Mouse (Mus musculus): ENCODE results near the gene Cyb5r3.
A peak's percentile ranks its signal among the peaks of the same experiment; 100 is the strongest.

Cyb5r3 gene

DNA sequence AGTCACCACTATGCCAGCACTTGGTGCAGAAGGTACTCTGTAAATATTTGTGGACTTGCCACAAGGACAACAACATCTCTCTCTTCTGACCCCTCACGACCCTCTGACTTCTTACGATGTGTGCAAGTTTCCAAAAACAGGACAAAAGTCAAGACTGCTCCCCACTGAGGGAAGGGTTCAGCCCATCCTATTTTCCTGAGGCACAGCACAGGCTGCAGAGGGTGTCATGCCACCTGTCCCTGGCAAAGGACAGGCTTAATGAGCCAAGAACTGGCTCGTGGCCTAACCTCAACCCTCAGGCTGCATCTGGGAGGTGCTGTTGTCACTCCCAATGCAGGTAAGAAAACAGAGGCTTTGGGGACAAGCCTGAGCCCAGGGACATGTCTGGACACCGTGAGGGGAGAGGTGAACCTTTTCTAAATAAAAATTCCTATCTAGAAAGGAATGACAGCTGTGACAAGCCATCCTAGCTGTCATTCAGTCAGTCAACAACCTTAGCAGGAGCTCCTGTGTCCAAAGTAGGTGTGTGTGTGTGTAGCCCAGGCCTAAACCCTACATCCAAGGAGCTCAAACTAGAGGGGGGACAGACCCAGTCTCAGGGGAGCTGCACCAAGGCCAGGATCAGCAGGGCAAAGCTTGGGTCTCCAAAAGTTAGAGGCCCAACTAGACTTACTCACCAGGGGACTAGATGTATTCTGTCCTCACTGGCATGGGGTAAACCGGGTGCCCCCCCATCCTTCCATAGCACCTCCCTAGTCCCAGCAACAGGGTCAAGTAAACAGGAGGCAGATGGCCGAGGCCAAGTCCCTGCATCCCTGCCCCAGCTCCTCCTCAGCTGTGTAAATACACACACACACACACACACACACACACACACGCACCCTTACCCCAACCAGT is 3.3 kb downstream of the Cyb5r3 start:
- no peak for DNase-seq

DNA sequence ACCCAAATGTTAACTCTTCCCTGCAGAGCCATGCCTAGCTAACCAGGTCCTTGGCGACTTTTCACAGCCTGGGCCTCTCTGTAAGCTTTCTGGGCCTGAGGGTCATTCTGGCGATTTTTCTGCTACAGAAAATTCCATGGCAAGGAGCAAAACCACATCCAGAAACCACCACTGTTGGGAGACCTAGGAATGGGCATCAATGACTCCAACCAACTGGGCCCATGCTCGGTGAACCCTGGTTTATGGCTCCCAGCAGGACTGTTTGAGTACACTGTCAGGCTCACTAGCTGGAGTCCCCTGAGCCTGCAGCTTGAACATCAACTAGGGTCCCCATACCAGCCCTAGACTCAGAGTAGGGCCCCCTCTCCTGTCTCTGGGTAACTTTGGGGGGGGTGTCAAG is 4.1 kb downstream of the Cyb5r3 start:
- no peak for DNase-seq

DNA sequence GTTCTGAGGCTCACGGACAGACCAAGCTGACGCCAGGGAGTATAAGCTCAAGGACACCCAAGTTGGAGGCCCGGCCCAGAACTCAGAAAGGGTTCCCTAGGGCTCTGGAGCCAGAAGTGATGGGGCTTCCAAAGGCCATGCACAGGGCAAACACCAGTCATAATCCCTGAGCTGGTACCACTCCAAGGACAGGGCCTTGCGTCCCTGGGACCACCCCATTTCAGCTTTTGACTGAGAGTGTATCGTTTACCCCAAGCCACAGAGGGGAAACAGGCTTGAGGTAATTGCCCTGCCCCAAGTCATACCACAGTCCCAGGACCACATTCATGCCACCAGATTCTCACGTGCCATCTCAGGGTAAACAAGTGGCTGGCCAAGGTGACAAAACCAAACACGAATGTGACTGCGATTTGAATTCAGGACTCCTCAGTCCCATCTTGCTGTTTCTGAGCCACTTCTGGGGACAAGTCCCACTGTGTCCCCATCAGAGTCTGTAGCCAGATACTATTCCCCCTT is 4.8 kb downstream of the Cyb5r3 start:
- no peak for DNase-seq

DNA sequence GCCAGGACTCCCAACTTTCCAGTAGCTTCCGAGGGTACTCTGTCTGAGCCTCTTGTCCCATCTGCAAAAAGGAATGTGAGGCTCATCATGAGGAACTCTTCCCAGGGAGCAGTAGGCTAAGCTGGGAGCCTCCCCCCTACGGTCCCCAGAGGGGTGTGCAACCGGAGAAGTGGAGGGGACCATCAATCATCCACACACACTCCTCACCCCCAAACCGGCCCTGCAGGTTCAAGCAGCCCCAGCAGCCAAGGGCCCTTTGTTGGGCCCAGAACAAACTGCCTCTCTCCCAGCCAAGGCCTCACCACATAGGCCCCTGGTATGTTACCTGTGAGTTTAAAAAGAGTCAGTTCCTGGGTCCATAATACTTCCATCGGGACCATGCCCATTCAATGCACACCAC is 5.3 kb downstream of the Cyb5r3 start:
- DNase-seq: no peak

DNA sequence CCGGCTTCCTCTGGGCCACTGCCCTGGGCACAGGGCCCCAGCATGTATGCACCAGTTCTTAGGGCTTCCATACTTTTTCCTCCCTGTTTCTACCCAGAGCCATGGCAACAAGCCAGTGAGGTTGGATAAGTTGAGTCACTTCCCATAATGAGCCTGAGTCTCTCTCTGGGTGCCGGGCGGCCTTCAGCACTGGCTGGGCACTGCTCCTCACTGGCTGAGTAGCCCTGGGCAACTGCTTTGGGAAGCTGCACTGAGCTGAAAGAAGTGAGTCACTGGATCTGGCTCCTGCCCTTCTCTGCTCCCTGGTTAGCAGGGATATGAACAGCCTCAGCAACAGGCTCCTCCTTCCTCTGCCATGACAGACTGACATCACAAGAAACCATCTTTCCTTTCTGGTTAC is 5.8 kb downstream of the Cyb5r3 start:
- DNase-seq: no peak

DNA sequence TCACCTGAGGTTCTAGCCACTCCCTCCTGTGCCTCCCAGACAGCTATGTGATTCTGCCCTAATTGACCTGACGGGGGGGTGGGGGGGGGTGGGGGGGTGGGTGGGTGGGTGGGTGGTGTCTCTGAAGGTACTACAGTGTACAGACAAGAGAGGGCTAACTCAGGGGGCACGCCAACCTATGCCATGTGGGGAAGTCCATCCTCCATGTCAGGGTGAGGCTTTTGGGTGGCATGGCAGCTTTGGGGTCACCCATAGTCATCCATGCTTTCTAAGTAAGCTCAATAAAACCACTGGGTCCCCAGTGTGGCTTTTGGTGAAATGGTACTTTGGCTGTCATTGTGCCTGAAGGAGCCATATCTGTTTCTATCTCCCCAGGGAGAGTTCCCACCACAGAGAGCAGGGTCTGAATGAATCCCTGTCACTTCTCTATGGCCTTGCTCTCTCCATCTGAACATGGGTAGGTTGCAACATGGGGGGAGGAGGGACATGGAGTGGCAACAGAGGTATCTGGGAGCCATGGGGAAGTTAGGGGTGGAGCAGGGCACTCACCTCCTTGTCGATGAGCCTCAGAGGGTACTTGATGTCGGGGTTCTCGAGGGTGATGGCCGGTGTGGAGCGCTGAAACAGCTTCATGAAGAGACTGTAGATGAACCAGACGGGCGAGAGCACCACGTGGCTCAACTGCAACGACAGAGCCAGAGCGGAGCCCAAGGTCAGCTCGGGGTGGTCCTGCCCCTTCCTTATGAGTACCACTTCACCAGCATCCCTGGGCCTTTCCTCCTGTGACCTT is 6.7 kb downstream of the Cyb5r3 start:
- DNase-seq: no peak

DNA sequence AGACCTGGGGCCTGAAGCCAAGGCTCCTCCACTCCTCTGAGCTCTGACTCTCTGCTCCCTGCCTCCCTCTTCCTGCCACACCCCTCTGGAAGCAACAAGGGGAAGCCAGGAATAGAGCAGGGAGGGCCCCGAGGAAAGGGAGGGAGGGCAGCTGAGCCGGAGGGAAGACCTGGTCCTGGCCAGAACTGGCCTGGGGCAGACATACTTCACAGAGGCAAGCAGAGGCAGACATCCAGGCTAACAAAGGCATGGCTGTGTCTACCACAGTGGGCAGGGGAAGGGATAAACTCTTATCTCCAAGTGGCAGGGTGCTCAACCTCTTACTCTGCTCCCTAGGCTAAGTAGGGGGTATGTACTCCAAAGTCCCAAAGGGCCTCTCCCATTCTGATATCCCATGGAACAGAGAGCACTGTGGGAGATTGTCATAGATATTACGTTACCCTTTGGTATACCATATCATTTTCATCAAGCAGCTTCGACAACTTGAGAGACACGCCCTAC is 7.4 kb downstream of the Cyb5r3 start:
- no peak for DNase-seq

DNA sequence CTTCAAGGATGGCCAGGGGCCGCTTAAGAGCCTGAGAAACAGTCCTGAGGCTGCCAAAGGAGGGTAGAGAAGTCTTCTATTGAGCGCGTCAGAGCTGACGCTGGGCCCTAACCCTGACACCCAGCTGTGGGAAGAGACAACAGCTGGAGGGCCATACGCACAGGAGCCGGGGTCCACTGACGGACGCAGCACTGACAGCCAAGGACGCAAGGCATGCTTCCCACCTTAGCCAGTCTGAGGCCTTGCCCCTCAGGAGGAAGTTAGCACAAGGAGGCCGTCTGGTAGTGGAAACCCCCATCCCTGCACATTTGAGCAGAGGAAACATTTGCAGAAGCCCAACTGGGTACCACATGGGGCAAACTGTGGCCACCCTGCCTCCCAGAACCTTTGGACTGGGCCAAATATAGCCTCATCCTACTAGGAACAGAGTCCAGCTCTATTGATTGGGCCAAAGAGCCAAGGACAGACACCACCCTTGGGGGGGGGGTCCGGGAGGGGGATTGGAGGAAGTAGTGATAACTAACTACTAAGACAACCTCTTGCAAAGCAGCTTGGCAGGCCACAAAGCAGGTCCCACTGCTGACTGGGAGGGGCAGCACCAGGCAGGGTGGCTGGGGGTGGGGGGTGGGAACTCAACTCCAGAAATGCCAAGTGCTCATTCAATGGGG is 9.4 kb downstream of the Cyb5r3 start:
- DNase-seq: no peak

DNA sequence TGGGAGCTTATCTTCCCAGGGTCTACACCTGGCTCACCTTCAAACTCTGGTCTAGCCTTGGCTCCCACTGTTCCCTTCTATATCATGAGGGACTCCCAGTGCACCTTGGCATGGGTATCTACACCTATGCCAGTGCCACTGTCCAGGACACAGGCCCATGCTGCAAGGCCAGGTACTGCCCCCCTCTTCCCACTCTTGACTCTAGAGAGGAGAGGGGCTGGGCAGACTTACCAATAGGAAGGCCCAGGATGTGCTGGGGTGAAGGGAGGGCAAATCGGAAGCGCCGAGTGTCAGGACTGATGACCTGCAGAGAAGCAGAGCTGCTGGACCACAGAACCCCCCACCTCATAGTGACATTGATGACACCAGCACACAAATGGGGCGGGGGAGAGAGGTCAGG is 10.4 kb downstream of the Cyb5r3 start:
- DNase-seq: no peak

DNA sequence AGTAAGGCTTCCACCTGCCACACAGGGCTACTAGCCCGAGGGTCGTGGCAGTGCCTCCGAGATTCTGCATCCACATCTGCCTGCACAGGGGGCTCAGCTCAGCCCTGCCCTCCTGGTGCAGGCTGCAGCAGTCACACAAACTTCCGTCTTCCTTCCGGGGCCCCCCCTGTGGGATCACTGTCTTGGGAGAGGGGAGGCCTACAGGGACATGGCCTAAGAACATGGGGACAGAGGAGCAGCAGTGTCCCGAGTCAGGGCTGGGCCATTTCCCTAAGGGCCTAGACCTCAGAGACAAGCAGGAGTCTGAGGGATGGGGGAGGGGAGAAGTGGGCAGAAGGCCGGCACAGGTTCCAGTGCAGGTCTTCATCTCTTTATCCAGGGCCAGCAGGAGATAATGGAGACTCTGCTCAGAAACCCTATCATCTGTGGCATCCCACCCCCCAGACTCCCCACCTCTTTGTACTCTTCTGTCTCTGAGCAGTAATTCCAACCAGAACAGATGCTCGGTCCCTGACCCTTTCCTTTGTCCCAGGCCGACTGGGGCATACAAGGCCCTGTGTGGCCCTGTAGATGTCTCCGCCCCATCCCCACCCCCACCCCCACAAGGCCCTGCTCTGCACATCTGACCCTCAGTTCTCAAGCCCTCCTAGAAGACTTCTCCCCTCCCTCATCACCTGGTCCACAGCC is 11.2 kb downstream of the Cyb5r3 start:
- DNase-seq: no peak

DNA sequence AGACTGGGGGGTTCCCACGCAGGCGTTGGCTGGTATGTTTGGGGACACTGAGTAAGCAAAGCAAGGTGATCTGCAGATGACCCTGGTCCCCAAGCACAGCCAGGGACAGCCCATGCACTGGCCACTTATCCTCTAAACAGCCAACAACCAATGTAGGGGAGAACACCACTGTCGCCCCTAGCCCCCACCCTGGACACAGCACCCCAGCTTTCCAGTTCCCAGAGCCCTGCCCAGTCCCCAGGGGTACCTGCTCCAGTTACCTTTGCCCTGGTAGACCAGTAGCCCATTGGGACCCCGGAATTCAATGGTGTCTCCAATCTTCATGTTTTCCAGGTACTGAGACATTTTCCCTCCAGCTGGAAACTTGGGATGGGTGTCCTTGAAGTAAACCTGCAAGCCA is 11.8 kb downstream of the Cyb5r3 start:
- DNase-seq: no peak

DNA sequence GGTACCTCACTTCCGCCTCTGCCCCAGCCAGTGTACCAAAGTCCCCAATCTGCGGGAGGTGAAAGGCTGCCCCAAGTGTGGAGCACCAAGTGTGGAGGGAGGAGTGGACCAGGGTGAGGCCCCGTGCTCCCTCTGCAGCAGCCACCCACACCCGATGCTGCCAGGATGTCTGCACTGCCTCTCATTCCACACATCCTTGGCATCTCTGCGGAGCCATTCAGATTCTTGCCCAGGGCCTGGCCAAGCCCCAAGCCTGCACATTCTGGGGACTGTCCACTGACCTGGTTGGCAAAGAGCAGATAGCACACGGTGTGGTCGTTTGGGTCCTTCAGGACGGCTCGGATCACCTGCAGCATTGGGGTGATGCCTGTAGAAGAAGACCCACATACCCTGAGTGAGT is 12.6 kb downstream of the Cyb5r3 start:
- DNase-seq: no peak

DNA sequence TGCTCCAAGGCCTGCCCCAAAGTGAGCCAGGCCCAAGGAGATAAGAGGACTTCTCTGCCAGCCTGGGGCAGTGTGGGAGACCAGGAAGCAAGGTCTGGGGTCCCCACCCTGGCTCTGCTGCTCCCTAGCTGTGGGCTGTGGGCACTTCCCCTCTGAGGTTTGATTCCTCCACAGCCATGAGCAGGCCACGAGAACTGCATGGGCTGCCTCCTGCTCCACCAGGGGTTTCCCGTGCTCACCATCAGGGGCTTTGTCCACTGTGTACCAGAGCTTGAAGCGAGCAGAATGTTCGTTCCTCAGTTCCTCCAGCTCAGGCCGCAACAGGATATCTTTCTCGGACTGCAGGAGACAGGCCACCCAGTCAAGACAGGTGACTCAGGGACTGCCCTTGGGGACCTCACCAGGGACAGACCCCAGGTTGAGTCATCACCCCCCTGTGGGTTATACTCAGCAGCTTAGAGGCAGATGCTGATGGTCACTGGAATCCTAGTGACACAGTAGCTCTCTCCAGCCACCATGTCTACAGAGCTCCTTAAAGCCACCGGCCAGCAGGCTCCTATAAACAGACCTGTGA is 13.7 kb downstream of the Cyb5r3 start:
- no peak for DNase-seq

DNA sequence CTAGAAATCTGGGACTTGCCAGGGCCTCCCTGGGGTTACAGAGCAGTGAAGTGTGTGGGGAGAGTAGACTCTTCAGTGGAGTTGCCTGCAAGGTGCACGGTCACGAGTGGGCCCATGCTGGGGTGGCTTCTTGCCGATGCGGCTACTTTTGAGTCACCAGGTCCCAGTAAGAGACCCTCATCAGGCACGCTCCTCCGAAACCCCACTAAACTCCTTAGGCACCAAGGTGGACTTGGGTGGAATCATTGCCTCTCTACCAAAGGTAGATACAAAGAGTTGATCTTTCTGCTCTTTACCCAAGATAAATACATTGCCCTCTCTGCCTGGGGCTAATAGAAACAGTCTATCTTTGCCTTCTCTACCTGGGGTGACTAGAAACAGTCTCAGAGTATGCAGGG is 14.7 kb downstream of the Cyb5r3 start:
- no peak for DNase-seq

DNA sequence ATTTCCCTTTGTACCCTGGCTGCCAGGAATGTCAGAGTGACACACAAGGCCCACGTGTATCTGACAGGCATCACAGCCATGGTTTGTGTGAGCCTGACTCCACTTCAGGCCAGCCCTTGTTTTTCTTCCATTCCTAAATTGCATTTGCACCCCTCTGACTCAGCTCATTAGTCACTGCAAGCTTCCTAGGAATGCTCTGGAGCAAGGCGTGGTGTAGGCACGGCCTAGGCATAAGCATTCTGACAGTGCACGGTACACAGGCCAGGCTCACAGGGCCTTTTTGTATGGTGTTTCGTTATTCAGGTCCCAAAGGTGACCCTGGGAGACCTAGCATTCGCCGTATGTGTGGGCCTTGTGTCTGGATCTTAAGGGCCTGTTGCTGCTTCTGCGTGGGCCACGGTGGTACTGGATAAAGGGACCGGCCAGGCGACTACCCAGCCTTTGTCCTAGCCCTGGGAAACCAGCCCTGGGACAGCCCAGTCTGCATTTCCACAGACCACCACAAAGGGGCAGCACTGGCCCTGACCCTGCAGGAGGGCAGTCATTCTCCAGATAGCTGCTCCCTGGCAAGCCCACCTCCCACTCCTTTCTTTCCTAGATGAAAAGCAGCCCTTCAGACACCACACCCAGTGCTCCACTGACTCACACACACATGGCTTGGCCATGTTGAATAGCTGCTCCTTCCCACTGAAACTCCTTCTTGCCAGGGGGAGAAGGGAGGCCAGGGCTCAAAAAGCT is 15.3 kb downstream of the Cyb5r3 start:
- DNase-seq: peak; percentile 77

DNA sequence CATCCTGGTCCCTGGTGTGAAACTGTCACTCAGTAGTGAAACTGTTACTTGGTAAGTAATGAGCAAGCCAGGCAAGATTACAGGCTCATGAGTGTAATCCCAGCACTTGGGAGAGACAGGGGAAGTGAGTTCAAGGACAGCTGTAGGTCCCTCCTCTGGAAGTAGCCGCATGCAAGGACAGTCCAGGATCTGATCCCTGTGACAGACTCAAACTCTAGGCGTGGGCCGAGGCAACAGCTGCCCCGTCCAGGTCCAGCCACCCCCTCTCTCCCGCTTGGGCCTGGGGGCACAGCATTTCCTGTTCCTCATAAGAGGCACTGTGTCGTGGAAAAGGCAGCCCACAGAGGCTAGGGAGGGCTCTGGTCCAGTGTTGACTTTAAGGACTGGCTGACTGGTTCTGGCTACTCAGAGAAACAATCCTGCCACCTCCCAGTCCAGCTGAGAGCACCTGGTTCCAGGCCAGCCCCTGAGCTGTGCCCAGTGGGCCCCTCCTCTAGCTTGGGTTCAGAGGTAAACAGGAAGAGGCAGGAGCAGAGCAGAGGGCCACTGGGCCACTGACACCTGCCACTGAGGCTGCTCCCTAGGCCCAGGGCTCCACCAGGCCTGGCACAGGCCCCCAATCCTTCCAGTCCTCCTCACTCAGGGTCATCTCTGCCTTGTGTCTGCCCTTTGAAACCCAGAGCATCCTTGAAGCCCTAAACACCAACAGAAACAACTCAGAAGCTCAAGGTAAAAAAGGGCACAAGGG is 16.5 kb downstream of the Cyb5r3 start:
- DNase-seq: no peak

DNA sequence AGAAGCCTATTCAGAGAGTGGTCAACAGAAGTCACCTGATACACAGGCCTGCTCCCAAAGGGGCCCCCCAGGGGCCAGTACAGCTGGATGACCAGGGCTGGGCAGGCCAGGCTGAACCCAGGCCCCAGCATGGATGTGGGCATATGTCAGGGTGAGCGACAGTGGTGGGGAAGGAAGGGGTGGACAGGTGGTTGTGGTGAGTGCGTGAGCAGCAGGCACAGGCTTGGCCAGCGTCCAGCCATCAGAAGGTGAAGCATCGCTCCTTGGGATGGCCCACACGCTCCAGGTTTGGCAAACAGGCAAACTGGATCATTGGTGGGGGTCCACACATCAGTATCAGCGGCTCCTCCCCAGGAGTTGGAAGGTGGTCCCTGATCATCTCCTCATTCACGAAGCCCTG is 18.1 kb downstream of the Cyb5r3 start:
- DNase-seq: no peak

DNA sequence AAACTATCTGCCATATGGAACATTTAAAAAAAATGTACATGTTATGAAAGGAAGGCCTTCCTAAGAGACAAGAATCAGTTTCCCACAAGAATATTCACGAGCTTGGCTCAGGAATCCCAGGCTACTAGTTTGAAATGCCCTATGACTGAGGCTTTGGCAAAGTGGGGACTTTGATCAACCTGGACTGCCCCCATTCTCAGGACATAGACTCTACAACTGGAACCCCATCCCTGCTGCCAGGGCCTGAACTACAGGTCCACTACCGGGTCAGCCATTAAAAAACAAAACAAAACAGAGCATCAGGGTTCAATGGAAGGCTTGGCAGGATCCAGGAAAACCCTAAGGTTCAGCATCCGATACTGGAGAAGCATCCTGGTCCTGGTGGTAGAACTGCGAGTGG is 21.7 kb downstream of the Cyb5r3 start:
- DNase-seq: no peak

DNA sequence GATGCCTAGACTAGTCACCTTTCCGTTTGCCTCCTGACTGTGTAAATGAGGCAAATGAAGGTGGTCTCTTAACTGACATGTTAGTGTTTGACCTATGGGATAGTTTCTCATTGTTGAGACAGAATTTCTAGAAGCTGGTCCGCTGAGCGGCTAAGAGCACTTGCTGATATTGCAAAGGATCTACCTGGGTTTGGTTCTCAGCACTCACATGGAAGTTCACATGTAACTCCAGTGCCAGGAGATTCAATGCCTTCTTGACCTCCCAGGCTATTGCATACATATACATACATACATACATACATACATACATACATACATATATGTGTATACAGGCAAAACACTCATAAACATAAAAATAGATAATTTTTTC is 22.3 kb downstream of the Cyb5r3 start:
- DNase-seq: no peak

DNA sequence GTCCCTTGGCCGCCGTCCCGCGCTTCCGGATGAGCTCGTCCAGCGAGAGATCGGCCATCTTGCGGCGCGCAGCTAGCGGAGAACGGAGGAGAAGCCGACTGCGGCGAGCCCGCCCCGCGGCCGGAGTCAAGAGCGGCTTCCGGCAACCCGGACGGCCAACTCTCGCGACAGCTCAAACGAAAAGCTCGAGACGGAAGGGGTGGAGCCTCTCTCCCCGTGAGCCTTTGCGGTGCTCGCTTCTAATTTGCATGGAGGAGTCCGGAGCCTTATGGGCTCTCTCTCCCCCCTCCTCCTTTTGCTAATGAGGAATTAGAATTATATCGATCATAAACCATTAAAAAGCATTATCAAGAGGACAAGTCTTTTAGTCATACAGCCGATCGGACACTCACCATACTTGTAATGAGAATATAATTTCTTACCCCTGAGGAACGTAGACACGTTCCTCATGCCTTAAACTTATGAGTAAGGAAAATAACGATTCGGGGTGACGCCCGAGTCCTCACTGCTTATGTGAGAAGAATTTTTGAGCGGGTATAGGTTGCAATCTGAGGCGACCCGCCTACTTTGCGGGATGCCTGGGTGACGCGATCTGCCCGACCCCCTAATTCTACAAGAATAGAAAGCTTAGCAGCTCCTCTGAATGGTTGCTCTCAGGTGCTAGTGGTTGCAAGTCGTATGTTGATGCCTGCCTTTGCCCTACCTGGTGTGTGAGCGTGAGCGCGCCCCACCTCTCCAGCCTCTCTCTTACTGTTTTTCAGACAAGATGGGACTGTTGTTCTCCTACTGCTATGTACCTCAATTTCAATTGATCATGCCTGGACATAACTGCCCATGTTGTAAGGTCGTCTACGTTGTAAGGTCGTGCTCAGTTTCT is 23.0 kb downstream of the Cyb5r3 start, which contains the start of gene Poldip3:
Poldip3 (minus strand) TSS at position 189 of the 877 bp plus-strand sequence.
- DNase-seq: peak; percentile 98

Measured in thymus, postnatal 4 days (tissue).